Mouse (Mus musculus) heart, postnatal 0 days (tissue): ENCODE data around the gene Josd2. TPM values are rescaled to one million over a fixed set of nuclear protein-coding genes. Genes with fewer than 3 reads are reported as not detected.

Experiments used
- ATAC-seq: fragments of 200-750 bp; cut with Nextera tagmentation; 2 replicates; pipeline ENCODE4 v1.8.0; 2017; ENCODE audit warnings: low read depth, moderate number of reproducible peaks, moderate library complexity; ENCODE audit not compliant: insufficient read depth
- DNase-seq: peaks from one replicate; pipeline ENCODE4 v3.0.0-alpha.2; 2016; ENCODE audit warnings: low spot score
- H3K27ac ChIP-seq: fragments of 300-500 bp; sonication (generic); 2 replicates; pipeline ENCODE4 v1.5.1; 2014; ENCODE audit warnings: low read depth, mild to moderate bottlenecking
- H3K27me3 ChIP-seq: fragments of 300-500 bp; sonication (generic); 2 replicates; pipeline ENCODE4 v1.6.1; 2014; ENCODE audit warnings: low read length, mixed read lengths; ENCODE audit not compliant: control insufficient read depth, insufficient read depth
- H3K36me3 ChIP-seq: fragments of 300-500 bp; sonication (generic); replicated peaks from 2 replicates; pipeline ENCODE4 v1.6.1; 2014; ENCODE audit warnings: low read length, mixed read lengths; ENCODE audit not compliant: control insufficient read depth, insufficient read depth
- H3K4me1 ChIP-seq: fragments of 300-500 bp; sonication (generic); 2 replicates; pipeline ENCODE4 v1.6.1; 2014; ENCODE audit warnings: antibody characterized with exemption; ENCODE audit not compliant: control insufficient read depth, insufficient read depth
- H3K4me2 ChIP-seq: fragments of 300-500 bp; sonication (generic); 2 replicates; pipeline ENCODE4 v1.6.1; 2014; ENCODE audit warnings: low read depth, mild to moderate bottlenecking, low read length, moderate library complexity
- H3K4me3 ChIP-seq: fragments of 300-500 bp; sonication (generic); 2 replicates; pipeline ENCODE4 v1.5.1; 2014; ENCODE audit warnings: low read depth, low read length
- H3K9ac ChIP-seq: fragments of 300-500 bp; sonication (generic); replicated peaks from 2 replicates; pipeline ENCODE4 v1.6.1; 2014; ENCODE audit warnings: low read depth, low read length, mixed read lengths
- H3K9me3 ChIP-seq: fragments of 300-500 bp; sonication (generic); replicated peaks from 2 replicates; pipeline ENCODE4 v1.6.1; 2016; ENCODE audit warnings: low read length; ENCODE audit not compliant: control insufficient read depth
- CTCF ChIP-seq: IDR thresholded peaks from 2 replicates; pipeline ENCODE4 v1.5.1; 2016; ENCODE audit warnings: antibody characterized with exemption, control low read depth, low read depth
- EP300 ChIP-seq: IDR thresholded peaks from 2 replicates; pipeline ENCODE4 v1.6.1; 2016; ENCODE audit warnings: antibody characterized with exemption, low read depth
- WGBS: fragments of 180-500 bp; shearing (Covaris S2); extraction: QIAGEN DNeasy Blood & Tissue Kit; methylation state at CpG from one replicate; pipeline ENCODE4 v1.1.7; 2014; 5-methylcytosine and 5-hydroxymethylcytosine counted together
- polyA plus RNA-seq: library from polyadenylated mRNA; unstranded; fragments of >200 nt; fragmentation: Nextera tagmentation; extraction: Ambion mirVana; gene quantifications from 2 replicates; pipeline ENCODE4 v1.2.1, GENCODE M21; 2015
- total RNA-seq: library from RNA; depleted of rRNA; stranded (reverse); fragments of >200 nt; gene quantifications from 2 replicates; pipeline ENCODE4 v1.2.3, GENCODE M21; 2014; ENCODE audit warnings: low replicate concordance

The Josd2 gene
- total and polyA plus RNA-seq, 2 experiments from 2014 or later, result 91.2 to 123 TPM

DNA sequence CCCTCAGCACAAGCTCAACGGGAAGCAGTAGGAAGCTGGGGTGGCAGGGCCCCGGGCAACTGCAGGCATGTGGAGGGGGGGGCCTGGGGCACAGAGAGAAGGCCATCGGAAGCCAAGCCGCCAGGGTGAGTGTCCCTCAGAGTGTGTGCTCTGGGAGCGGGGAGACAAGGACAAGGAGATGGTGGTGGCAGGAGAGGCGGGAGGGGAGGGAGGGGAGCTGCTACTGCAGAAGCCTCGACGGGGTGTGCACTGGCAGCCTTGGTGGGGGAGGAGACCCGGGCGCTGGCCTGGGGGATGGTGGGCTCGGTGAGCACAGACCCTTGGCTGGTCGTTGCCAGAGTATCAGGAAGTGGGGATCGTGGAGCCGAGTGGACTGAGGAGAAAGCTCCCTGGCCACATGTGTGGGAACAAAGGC lies 25.4 kb upstream of the Josd2 start:
- TF ChIP-seq EP300 (no peak), CTCF (no peak)
- 0% methylated on average over 14 of the region's 14 CpGs for WGBS
- Histone ChIP-seq H3K27ac (peak overlapping the region; percentile 84), H3K27me3 (peaks cover 21% of the 10 kb centered on the region), H3K4me1 (peaks cover 14% of the 10 kb centered on the region), H3K4me3 (peak overlapping the region; percentile 57), H3K9me3 (no peaks in the 10 kb centered on the region), H3K9ac (peak overlapping the region; percentile 61), H3K36me3 (no peaks in the 10 kb centered on the region), H3K4me2 (peak overlapping the region; percentile 86)
- DNase-seq (no peak), ATAC-seq (peak; percentile 30)

DNA sequence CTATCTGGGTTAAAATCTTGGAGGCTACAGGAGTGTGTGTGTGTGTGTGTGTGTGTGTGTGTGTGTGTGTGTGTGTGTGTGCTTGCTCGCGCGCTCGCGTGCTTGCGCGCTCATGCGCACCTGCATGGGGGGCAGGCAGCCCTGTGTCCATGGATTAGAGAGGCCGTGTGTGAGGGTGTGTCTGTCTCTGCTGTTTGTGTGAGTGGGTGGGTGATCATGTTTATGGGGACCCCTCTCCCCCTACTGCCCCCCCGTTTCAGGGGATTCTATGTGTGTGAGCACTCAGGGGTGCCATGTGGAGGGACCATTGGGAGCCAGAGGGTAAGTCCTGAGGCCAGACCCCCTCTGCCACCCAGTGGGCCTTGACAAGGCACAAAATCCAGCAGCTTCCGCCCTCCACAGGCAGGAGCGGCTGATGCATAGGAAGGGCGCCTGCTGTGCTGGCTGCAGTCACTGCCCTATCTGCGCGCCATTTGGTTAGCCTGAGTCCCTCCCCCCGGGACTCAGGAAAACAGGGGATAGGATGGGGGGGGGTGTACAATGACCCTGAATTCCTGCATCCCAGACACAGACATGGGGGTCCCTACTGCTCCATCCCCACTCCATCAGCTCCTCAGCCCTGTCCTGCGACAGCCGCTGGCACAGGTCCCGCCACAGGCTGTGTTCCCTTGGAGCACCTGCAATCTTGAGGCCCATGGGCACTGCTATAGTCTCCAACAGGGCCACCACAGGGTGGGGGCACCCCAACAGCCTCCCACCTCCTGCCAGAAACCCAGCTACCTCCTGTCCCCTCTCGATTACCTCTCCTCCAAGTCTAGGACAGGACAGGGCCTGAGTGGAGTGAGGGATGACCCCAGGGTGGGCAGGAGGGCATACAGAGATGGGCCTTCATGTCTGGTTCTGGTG lies 24.3 kb upstream of the Josd2 start:
- Histone ChIP-seq H3K9me3 (no peaks in the 10 kb centered on the region), H3K4me1 (peaks cover 14% of the 10 kb centered on the region), H3K4me3 (peak overlapping the region; percentile 57), H3K27ac (peak overlapping the region; percentile 84), H3K4me2 (peak overlapping the region; percentile 86), H3K36me3 (no peaks in the 10 kb centered on the region), H3K27me3 (peaks cover 21% of the 10 kb centered on the region), H3K9ac (peak overlapping the region; percentile 61; the same call in 1 of the 2 replicates)
- TF ChIP-seq CTCF (peak; percentile 32; the same call in 1 of the 2 replicates), EP300 (no peak)
- 14% methylated on average over 20 of the region's 20 CpGs for WGBS
- DNase-seq (peak; percentile 48), ATAC-seq (peak; percentile 50)

DNA sequence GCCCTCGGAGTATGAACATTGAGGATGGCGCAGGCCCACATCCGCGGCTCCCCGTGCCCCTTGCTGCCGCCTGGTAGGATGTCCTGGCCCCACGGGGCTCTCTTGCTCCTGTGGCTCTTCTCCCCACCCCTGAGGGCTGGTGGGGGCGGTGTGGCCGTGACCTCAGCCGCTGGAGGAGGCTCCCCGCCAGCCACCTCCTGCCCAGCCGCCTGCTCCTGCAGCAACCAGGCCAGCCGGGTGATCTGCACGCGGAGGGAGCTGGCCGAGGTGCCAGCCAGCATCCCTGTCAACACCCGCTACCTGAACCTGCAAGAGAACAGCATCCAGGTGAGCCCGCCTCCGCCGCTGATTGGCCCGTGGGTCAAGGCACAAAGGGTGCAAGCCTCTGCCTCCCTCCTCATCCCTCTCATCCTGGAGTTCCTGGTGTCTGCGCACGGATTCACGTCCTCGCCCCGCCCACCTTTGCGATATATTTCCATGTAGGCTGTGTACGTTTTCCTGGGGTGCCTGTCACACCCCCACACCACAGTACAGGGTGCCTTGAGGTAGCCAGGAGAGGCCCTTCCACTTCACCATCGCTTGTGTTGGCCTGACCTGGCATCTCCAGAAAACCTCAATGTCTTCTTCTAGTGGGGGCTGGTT lies 22.8 kb upstream of the Josd2 start:
- H3K9me3 ChIP-seq, result no peaks in the 10 kb centered on the region
- DNase-seq (no peak), ATAC-seq (no peak)
- H3K4me1 ChIP-seq, result peaks cover 14% of the 10 kb centered on the region
- H3K27me3 ChIP-seq, result peaks cover 21% of the 10 kb centered on the region
- H3K4me2 ChIP-seq, result no peak overlapping the region
- no peak for TF ChIP-seq CTCF
- no peak for TF ChIP-seq EP300
- WGBS, result 23% methylated on average over 29 of the region's 29 CpGs
- no peak overlapping the region; the same call in 1 of the 2 replicates for H3K9ac ChIP-seq
- H3K27ac ChIP-seq, result no peak overlapping the region
- H3K36me3 ChIP-seq, result peaks cover 5% of the 10 kb centered on the region; the same call in 1 of the 2 replicates
- H3K4me3 ChIP-seq, result no peak overlapping the region

DNA sequence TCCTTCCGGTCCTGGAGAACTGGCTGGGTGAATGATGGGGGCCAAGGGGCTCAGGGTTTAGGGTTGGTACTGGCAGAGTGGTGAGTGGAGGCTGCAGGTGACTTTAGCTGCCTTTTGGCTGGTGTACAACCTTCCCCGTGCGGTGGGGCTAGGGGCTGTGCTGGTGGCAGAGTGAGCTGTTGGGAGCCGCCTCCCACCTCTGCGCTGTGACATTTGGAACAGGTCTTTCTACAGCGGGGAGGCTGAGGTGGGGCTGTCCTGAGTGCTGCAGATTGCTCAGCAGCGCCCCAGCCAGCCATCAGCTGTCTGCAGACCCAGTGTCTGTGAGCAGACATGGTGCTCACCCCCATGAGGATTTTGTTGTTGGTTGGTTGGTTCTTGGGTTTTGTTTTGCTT lies 22.3 kb upstream of the Josd2 start:
- H3K9ac ChIP-seq, result no peak overlapping the region
- H3K9me3 ChIP-seq, result no peaks in the 10 kb centered on the region
- no peak overlapping the region for H3K4me3 ChIP-seq
- H3K4me2 ChIP-seq, result no peak overlapping the region
- no peak overlapping the region for H3K27ac ChIP-seq
- no peak for ATAC-seq
- peaks cover 19% of the 10 kb centered on the region for H3K27me3 ChIP-seq
- WGBS, result 31% methylated on average over 7 of the region's 7 CpGs
- H3K36me3 ChIP-seq, result peaks cover 5% of the 10 kb centered on the region; the same call in 1 of the 2 replicates
- H3K4me1 ChIP-seq, result peaks cover 14% of the 10 kb centered on the region
- no peak for DNase-seq
- no peak for TF ChIP-seq EP300
- no peak for TF ChIP-seq CTCF

DNA sequence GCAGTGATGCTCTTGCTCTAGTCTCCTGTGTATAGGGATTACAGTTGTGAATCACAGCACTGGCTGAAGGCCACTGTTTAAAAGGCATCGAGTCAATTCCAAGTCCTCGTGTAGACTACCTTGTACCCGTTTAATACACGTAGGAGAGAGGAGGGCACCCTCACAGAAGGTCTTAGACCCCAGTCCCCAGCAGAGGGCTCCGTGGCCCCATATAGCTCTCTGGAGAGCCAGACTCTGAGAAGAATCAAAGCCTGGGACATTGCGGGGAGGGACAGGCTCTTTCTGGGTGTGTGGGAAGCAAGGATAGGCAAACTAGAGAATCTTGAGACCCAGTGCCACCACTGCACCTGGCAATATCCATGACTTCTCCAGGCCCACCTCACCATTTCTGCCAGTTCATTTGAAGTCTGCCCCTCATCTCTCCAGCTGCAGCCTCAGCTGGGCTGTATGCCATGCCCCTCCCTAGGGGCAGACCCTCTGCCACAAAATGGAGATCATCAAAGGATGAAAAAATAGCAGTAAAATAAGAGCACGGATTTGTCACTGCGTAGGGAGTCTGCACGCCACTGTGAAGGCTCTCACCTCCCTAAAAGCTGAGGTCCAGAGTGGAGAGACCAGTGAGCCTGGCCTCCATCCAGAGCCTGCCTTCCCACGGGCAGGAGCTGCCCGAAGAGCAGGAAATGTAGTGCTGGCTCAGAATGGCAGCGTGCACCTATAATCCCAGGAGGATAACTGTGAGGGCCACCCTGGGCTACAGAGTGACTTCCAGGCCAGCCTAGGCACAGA lies 21.5 kb upstream of the Josd2 start:
- Histone ChIP-seq H3K4me3 (no peak overlapping the region), H3K4me1 (peaks cover 14% of the 10 kb centered on the region), H3K4me2 (no peak overlapping the region), H3K27me3 (peaks cover 17% of the 10 kb centered on the region), H3K27ac (no peak overlapping the region), H3K9ac (0 out of 2 replicates have a peak overlapping the region, but pooled peaks have one; percentile 9), H3K36me3 (peaks cover 5% of the 10 kb centered on the region; the same call in 1 of the 2 replicates), H3K9me3 (no peaks in the 10 kb centered on the region)
- no peak for DNase-seq
- peak; percentile 40 for TF ChIP-seq CTCF
- TF ChIP-seq EP300, result no peak
- WGBS, result 21% methylated on average over 12 of the region's 12 CpGs
- no peak for ATAC-seq
